Mouse (Mus musculus): ENCODE measurements around the gene Vps13a. TPM values are rescaled to one million over a fixed set of nuclear protein-coding genes. Genes with fewer than 3 reads are reported as not detected.
A peak's percentile ranks its signal among the peaks of the same experiment; 100 is the strongest.
"Not testable (repeated sequence)": the region's sequence is repeated elsewhere in the genome, so short reads cannot be mapped to it uniquely, and the experiment has no call there.

Vps13a gene
- polyA plus RNA-seq (2017; shearing (Covaris generic)), result 10 to 100 TPM; 32.7 to 45.3 TPM

DNA sequence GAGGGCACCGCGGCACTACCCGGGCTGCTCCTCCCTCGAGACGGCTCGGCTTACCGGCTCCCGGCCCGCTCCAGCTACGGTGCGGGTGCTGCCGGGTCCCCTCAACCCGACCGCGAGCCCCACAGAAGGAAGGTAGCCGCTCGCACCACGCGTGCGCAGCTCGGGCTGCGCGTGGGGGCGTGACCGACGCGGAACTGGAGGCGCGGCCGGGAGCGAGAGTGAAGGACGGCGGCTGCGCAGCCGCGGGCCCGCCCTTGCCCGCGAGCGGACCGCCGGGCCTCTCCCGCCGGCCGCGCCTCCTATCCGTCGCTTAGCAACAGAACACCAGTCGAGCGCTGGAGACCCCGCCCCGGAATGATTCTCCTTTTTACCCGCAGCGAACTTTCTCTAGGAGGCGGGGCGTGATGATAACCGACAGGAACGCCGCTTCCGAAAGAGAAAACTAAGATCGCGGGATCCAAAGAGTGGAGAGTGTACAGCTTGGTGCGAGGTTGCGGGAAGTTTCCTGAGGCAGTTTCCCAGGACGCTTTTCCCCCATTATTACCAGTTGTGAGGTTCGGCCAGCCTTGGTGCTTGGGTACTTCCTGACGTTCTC is at the start of gene Vps13a:
TSS of gene Vps13a (minus strand) at position 144 of the 595 bp plus-strand sequence.
- peak; percentile 89 for ATAC-seq

DNA sequence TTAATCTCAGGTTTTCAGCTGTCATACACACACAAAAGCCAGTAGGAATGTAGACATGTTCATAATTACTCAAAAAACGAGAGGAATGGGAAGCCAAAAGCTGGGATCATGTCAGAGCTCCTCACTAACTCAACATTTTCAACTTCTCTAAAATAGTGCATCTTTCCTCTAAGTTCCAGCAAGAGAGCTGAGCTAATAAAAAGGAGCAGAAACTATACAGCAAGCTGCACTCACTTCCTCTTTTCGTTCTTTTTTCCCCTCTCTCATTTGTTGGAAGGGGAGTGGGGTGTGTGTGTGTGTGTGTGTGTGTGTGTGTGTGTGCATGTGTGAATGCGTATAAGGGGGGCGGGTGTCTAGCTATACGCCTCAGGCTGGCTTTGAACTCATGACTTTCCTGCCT is 46.9 kb upstream of the Vps13a start:
- no peak for ATAC-seq

DNA sequence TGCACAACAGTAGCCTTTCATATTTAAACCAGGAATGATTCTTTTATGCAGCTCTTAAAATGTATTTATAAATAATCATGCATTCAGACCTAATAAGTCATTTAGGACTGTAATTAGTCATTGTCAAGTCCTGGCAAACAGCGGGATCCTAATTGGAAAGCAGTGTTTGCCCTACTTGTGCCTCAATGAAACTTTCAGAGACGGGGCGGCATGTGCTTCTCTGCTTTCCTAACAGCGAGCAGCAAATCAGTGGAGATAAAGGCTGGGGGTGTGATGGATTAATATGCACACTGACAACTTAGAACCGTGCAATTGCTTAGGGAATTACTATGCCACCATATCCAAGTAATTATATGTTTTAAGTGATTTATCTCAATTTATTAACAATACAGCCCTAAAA is 44.5 kb upstream of the Vps13a start:
- ATAC-seq, result no peak

DNA sequence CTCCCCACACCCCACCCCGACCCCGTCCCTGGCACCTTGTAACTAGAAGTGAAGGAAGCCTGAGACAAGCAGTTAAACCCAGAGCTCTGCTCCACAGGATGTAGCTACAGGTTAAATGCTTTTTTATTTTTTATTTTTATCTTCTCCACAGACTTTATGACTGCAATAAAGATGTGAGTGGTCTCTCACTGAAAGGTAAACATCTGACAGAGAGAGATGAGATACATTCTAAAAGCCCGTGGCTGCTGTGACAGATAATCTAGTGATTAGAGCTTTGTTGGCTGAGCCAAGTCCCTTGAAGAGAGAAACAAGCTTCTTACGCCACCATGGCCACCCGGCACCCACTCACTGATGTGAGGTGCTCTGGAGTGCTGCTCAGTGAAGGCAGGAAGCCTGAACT is 34.1 kb upstream of the Vps13a start:
- ATAC-seq, result no peak

DNA sequence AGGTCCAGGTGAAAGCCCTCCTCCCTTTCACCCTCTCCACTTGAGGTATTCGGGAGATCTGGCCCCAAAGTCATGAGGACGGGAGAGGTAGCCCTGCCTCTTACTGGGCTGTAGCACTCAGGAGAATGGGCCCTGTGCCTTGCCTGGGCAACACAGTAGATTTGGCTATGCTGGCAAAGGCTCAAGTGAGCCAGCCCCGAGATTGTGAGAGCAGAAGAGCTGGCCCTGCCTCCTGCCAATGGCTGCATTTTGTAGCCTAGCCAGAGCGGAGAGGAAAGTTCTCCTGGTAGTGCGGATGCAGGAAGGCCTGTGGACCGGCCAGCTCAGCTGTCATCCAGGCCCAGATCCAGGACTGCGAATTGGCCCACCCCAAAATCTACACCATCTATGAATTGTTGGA is 32.6 kb upstream of the Vps13a start:
- ATAC-seq, result no peak

DNA sequence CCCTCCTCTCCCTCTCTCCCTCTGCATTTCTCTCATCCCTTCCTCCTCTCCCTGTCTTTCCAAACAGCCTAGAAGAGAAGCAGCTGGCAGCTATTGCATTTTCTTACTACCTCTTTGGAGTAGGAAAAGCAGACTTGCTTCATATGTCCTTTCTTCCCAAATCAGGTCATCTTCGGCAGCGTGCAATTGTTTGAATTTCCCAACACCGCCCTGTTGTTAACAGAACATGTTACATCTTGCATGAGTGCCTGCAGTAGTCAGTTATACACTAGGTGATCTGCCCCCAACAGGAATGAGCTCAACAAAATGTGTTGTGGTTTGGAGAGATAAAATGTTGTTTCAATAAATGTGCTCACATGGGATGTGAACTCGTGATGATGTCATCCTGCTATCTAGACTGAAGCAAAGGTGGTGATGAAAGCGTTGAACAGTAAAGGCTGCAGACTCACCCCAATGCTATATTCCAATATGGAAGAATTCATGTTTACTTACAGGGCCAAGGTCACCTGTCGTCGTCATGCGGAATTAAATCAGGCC is 31.4 kb upstream of the Vps13a start:
- no peak for ATAC-seq

DNA sequence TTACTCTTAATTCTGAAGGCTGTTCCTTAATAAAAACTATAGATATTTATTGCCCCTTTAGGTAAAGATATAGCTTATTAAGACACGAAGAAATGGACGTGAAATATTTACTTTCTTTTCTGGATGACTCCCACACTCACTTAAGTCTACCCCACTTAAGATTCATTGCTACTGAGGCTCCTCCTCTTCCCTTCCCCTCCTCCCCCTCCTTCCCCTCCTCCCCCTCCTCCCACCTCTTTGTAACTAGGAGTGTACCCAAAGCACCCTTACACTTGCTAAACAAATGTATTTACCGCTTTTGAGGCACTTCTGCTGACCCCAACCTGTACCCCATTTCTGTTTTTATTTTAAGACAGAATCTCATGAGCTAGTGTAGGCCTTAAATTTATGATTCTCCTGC is 24.4 kb upstream of the Vps13a start:
- no peak for ATAC-seq

DNA sequence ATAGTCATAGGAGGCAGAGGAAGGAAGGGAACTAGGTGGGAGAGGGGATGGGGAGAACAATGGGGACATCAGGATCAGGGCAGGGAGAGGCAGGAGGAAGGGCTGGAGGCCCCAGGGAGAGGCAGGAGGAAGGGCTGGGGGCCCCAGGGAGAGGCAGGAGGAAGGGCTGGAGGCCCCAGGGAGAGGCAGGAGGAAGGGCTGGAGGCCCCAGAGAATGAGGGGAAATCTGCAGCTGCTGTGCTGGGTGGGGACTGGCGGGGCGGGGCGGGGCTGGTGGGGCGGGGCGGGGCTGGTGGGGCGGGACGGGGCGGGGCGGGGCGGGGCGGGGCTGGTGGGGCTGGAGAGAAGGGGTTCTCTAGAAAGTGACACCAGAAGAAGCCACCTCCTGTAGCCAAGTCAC is 23.8 kb upstream of the Vps13a start:
- ATAC-seq, result no peak

DNA sequence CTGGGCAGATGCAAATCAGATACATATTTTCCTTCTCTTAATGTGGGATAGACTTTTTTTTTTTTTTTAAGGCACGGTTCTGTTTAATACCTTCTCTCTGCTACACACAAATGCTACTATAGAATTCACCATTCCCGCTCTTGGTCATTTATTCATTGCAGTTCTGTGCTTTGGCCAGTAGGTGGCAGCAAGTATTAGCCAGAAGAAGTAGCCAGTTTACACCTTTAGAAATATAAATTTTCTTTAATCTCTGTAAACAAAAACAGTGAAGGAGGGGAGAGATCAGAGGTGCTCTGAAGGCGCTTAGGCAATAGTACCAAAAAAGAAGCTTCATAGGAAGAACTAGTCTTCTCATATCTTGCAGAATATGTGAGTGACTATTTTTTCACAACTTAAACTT is 22.0 kb upstream of the Vps13a start:
- peak; percentile 60 for ATAC-seq

DNA sequence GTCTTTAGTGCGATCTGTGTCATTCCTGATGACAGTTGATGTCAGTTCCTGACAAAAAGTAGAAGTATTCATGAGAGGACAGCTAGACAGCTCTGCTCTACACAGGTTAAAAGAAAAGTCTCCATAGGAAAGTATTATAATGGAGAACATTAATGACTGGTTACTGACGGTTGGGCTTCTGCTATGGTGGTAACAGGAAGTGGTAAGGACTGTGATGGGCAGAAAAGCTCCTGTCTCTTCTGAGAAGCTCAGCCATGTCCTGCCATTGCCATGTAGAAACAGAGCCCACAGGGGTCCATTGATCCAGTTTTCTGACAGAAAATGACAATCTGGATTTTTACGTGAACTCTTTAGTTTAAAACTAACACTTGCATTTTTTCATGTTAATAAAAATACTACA is 21.4 kb upstream of the Vps13a start:
- ATAC-seq, result peak; percentile 53

DNA sequence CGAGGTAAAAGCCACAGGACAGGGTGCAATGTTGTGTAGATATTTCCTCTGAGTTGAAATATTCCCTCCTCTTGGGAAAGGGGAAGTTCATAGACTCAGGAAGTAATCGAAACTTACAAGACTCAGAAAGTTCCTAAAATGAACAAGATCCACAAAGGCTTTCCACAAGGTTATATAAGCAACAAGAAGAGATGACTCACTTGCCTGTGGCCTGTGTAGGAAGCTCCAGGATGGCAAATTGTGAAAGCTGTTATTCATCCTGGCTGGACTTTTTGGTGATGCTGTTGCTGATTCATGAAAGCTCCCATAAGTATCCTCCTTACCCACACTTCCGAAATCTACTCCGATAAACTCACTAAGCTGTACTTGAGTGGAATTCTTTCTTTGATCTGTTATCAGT is 17.2 kb upstream of the Vps13a start:
- ATAC-seq, result no peak

DNA sequence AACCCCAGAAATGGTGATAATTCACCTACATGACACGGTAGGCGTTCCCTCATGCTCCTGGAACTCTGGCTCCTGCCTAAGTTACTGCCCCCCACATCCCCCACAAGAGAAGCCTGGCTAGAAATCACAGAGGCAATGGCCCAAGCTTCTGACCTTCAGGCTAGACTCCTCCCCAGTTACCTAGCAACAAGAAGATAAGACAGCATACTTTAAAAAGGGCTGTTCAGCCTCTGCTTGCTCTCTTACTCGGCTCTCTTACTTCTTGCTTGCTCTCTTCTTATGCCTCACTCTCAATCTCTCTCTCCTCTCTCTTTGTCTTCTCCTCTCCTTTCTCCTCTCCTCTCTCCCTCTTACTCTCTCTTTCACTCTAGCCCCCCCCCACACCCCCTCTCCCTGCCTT is 13.8 kb upstream of the Vps13a start:
- ATAC-seq, result not testable (repeated sequence)

DNA sequence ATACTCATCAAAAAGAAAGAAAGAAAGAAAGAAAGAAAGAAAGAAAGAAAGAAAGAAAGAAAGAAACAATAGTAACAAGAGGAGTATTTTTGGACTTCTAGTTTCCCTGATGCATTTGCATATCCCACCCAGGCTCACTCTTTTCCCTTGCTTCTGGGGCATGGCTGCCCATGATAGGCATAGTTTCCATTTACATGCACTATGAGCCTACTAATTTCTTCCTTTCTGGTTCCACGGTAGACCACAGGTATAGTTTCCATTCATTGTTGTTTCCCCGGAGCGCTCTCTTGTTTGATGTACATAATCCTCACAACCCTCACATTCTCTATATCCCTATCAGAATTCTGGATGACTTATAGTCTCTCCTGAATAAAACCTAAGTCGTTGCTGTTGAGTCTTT is 9.2 kb upstream of the Vps13a start:
- peak; percentile 39 for ATAC-seq

DNA sequence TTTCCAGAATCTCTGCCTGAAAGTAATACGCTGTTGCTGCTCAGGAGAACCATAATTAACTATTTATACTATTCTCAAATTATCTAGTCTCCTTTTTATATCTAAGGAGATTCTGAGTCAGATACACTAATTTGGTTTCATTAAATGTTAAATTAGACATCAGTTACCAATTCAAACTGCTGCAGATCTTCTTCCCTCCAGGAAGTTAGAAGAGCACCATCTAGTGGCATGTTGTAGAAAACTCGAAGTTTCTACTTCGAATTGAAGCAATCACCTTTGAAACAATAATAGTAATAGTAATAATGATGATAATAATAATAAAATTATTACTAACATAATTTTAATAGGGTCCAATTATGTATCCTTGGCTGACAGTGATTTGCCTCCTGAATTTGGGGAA is 4.1 kb upstream of the Vps13a start:
- ATAC-seq, result no peak

DNA sequence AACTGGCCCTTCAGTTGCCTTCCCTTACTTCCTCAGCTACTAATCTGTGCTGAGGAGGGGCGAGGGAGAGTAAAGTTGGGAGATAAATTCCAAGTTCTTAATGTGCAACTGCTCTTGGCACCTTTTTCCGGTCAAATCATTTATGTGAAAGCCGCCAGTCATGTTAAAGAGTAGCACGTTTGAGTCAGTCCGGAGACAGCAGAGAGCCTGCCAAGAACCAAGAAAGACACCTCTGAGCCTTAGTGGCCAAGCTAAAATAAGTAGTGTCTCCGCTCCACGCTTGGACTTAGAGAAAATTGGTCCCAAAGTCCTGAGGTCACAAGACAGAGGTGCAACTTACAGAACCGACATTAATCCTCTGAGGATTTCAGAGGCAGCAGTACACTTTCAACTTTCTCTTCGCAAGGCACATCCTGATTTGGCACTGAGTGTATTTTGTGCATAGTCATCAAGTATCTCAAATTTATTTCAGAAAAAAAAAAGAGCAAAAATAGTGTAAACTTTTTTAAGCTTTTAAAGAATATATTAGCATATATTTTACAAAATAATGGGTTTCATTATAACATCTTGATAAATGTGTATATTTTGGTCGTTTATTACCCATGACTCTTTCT is 780 bp upstream of the Vps13a start:
- ATAC-seq, result no peak

DNA sequence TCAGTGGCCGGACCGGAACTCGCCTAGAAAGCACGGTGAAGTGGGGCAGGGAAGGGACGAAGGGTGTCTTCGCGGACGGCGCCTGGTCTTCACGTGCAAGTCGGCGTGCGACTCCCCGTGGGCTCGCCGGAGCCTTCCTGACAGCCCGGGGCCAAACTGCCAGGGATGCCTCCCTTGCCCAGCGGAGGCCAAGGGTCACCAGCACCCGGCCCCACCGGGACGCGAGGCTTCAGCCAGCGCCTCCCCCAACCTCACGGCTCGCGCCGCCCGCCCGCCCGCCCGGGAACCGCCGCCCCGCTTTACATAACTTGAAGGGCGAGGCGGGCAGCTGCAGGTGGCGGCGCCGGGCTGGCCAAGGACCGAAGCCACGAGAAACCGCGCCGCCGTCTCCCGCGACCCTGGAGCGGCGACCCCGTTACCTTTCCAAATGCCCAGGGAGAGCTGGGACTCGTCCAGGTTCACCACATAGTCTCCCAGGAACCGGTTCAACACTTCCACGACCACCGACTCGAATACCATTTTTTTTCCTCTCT is 416 bp downstream of the Vps13a start:
- peak; percentile 13 for ATAC-seq

DNA sequence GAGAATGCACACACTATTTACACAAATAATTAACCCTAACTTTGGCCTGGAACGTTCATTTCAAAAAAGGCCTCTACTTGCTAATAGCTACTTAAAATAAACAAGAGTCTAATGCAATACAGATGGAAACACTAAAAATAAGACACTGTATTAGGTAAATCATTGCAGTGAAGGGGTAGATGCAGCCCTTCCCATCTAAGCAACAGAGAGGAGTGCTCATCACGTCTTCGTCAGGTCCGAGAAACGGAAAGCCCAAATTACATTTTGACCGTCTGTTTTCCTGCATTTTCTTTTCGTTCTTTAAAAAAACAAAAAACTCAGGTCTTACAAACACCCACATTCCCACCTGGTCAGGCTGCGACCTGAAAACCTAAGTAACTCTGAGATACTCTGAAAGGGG is 947 bp downstream of the Vps13a start:
- no peak for ATAC-seq

DNA sequence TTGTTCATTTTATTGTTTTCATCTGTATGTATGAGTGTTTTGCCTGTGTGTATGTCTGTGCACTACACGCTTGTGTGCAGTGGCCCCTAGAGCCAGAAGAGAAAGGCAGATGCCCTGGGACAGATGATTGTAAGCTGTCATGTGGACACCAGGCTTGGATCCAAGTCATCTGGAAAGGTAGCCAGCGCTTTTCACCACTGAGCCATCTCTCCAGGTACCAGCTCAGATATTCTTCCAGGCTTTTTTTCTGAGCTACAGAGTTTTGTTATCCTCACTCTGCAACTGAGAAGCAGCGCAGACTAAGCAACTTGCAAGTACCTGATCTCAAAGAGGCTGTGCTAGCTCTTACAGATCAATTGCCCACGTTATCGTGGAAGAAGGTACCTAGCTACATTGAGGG is 1.5 kb downstream of the Vps13a start:
- no peak for ATAC-seq

DNA sequence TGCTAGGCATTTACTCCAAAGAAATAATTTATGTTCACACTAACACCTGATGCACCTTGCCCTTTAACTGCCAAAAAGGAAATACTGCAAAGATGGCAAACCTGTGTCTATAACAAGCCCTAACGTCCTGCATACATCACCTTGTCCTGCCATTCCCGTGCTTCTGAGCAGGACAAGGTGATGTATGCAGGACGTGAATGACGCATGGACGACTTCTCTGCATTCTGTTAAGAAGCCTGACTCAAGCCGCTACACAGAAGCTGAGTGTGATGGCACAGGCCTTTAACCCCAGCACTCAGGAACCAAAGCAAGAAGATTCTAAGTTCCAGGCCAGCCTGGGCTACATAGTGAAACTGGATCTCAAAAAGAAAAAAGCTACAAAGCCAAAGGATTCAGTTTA is 2.2 kb downstream of the Vps13a start:
- peak; percentile 10 for ATAC-seq

DNA sequence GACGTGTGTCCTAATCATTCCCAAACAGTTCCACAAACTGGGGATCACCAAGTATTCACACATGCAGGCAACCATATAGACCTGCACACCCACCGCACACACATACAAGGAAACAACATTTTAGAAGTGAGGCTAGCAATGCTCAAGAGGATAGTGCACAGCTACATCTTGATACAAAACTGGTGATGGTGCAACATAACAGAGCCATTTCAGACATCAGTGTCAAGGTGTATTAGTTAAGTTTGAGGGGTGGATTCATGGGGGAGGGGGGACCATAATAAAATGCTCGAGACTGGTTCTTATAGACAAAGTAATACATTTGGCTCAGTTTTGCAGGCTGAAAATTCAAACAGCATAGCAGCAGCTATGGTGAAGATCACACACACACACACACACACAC is 2.8 kb downstream of the Vps13a start:
- ATAC-seq, result no peak

DNA sequence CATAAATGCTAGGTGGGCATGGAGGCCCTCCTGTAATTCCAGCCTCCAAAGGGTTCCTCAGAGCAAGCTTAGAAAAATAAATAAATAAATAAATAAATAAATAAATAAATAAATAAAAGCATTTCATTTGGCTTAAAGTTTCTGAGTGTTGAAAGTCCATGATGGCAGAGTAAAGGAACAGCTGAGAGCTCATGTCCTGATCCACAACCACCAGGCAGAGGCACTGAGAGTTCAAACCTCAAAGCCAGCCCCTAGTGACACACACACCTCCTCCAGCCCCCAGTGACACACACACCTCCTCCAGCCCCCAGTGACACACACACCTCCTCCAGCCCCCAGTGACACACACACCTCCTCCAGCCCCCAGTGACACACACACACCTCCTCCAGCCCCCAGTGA is 3.3 kb downstream of the Vps13a start:
- ATAC-seq, result not testable (repeated sequence)

DNA sequence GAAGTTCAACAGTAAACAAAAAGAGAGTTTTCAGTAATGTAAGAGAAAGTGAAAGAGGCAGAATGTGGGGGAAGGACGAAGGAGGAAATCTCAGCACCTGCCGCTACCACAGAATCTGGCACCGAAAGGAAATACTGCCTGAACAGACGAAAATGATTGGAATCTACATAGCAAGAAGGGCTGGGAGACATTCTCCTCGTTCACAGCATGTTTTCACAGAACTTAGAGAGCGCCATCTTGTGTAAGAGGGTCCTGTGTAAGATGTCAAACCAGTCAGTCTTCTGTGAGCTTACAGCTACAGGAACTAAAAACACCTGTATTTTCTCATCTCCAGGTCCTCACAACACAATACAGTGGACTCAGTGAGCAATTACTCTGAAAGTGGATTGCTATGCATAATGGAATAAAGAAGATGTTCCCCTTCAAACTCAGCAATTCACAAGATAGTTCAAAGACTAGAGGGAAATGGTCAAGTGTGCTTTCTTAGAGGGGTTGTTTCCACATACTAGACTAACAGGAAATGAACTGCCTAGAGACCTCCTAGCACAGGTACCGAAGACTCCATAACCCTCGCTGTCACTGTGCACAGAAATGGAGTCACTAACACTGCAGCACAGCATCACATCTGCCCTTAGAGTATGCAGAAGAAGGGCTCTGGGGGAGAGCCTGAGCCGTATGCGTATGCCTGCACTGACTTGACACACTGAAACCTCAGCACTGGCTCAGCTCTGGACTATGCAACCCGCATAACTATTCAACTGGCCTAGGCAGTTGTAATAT is 7.3 kb downstream of the Vps13a start:
- ATAC-seq, result peak; percentile 72

DNA sequence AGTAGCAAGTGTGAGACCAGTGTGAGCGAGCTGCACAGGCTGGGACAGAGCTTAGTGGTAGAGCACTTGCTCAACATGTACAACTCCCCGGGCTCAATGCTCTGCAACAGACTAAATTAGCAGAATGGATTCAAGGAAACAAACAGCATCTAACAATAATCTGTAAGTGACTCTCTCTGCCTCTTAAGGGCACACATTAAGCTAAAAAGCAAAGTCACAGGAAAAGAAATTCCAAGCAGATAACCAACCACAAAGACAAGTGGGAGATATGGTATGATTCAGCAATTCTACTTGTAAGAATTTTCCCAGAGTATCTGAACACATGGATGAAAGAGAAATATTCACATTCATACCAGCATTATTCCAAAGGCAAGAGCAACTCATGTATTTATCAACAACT is 13.3 kb downstream of the Vps13a start:
- no peak for ATAC-seq

DNA sequence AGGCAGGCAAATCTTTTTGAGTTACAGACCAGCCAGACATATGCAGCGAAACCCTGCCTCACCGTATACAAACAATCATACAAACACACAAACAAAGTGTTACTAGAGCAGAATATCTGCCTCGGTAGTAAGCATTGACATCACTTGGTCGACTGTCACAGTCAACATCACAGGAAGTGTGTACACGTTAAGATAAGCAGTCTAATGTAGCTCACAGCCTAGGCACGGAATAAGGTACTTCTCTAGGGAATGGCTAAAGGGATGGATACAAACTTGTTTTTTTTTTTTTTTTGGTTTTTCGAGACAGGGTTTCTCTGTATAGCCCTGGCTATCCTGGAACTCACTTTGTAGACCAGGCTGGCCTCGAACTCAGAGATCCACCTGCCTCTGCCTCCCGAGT is 23.3 kb downstream of the Vps13a start:
- not testable (repeated sequence) for ATAC-seq
